Mouse (Mus musculus): ENCODE data around the gene Unc5cl. TPM values are rescaled to one million over a fixed set of nuclear protein-coding genes. Genes with fewer than 3 reads are reported as not detected.

Gene Unc5cl
- polyA plus RNA-seq, 1 experiment from 2014 or later = 0.68 TPM

- Histone ChIP-seq H3K4me2 (ENCODE audit: low read depth, low read length) (no peak overlapping the region), H3K9ac (replicated peaks) (no peak overlapping the region), H3K27ac (ENCODE audit: low read depth) (no peak overlapping the region), H3K4me3 (ENCODE audit: low read depth, low read length) (no peak overlapping the region), H3K9me3 (ENCODE audit: low read length) (peaks cover 5% of the 10 kb centered on the region), H3K4me1 (ENCODE audit: insufficient read depth) (no peaks in the 10 kb centered on the region), H3K36me3 (replicated peaks; ENCODE audit: insufficient read depth, low read length) (no peaks in the 10 kb centered on the region), H3K27me3 (ENCODE audit: insufficient read depth, low read length) (no peaks in the 10 kb centered on the region)
- WGBS (ENCODE audit: insufficient replicate concordance) = 48% methylated on average over 7 of the region's 7 CpGs
- DNase-seq = no peak
- TF ChIP-seq CTCF (IDR thresholded peaks at IDR 0.05; ENCODE audit: low read depth) (no peak), EP300 (IDR thresholded peaks at IDR 0.05; ENCODE audit: low read depth) (no peak)
- ATAC-seq = no peak
These were observed 103.4 kb downstream of the Unc5cl start for GRCm38 (mm10) chr17:48557823-48558715.

- DNase-seq = no peak
These were observed 110.2 kb downstream of the Unc5cl start for GRCm38 (mm10) chr17:48564931-48565330.

GRCm38 (mm10) chr17:48569656-48570055 is 115.0 kb downstream of the Unc5cl start:
- Histone ChIP-seq H3K36me3 (replicated peaks; ENCODE audit: insufficient read depth, low read length) (no peaks in the 10 kb centered on the region), H3K27ac (ENCODE audit: low read depth) (no peak overlapping the region), H3K9me3 (ENCODE audit: low read length) (no peaks in the 10 kb centered on the region), H3K4me1 (ENCODE audit: insufficient read depth) (no peaks in the 10 kb centered on the region), H3K4me2 (ENCODE audit: low read depth, low read length) (no peak overlapping the region), H3K9ac (replicated peaks) (no peak overlapping the region), H3K4me3 (ENCODE audit: low read depth, low read length) (no peak overlapping the region), H3K27me3 (ENCODE audit: insufficient read depth, low read length) (no peaks in the 10 kb centered on the region)
- DNase-seq (no peak), ATAC-seq (no peak)
- TF ChIP-seq EP300 (IDR thresholded peaks at IDR 0.05; ENCODE audit: low read depth) (no peak), CTCF (IDR thresholded peaks at IDR 0.05; ENCODE audit: low read depth) (no peak)
- 68% methylated on average over 4 of the region's 4 CpGs for WGBS (ENCODE audit: insufficient replicate concordance)

More at GRCm38 (mm10) chr17:48564931-48565330, 110.2 kb downstream of the Unc5cl start:
- Histone ChIP-seq H3K4me1 (ENCODE audit: insufficient read depth) (no peaks in the 10 kb centered on the region), H3K4me2 (ENCODE audit: low read depth, low read length) (no peak overlapping the region), H3K4me3 (ENCODE audit: low read depth, low read length) (no peak overlapping the region), H3K27me3 (ENCODE audit: insufficient read depth, low read length) (no peaks in the 10 kb centered on the region), H3K36me3 (replicated peaks; ENCODE audit: insufficient read depth, low read length) (no peaks in the 10 kb centered on the region), H3K9me3 (ENCODE audit: low read length) (no peaks in the 10 kb centered on the region), H3K9ac (replicated peaks) (no peak overlapping the region), H3K27ac (ENCODE audit: low read depth) (no peak overlapping the region)
- WGBS (ENCODE audit: insufficient replicate concordance) = 83% methylated on average over 8 of the region's 8 CpGs
- no peak for ATAC-seq
- TF ChIP-seq EP300 (IDR thresholded peaks at IDR 0.05; ENCODE audit: low read depth) (no peak), CTCF (IDR thresholded peaks at IDR 0.05; ENCODE audit: low read depth) (no peak)

- TF ChIP-seq EP300 (IDR thresholded peaks at IDR 0.05; ENCODE audit: low read depth) (no peak), CTCF (IDR thresholded peaks at IDR 0.05; ENCODE audit: low read depth) (no peak)
- 62% methylated on average over 5 of the region's 5 CpGs for WGBS (ENCODE audit: insufficient replicate concordance)
- Histone ChIP-seq H3K9me3 (ENCODE audit: low read length) (no peaks in the 10 kb centered on the region; the same call in 1 of the 2 replicates), H3K4me1 (ENCODE audit: insufficient read depth) (peaks cover 1% of the 10 kb centered on the region; the same call in 1 of the 2 replicates), H3K9ac (replicated peaks) (no peak overlapping the region), H3K4me2 (ENCODE audit: low read depth, low read length) (no peak overlapping the region), H3K4me3 (ENCODE audit: low read depth, low read length) (no peak overlapping the region), H3K27me3 (ENCODE audit: insufficient read depth, low read length) (no peaks in the 10 kb centered on the region), H3K27ac (ENCODE audit: low read depth) (no peak overlapping the region), H3K36me3 (replicated peaks; ENCODE audit: insufficient read depth, low read length) (no peaks in the 10 kb centered on the region)
- DNase-seq (no peak), ATAC-seq (no peak)
These were observed 126.5 kb downstream of the Unc5cl start for GRCm38 (mm10) chr17:48581153-48581552.

- DNase-seq = no peak
- TF ChIP-seq EP300 (IDR thresholded peaks at IDR 0.05; ENCODE audit: low read depth) (no peak), CTCF (IDR thresholded peaks at IDR 0.05; ENCODE audit: low read depth) (no peak)
- Histone ChIP-seq H3K4me3 (ENCODE audit: low read depth, low read length) (no peak overlapping the region), H3K27me3 (ENCODE audit: insufficient read depth, low read length) (no peaks in the 10 kb centered on the region), H3K27ac (ENCODE audit: low read depth) (no peak overlapping the region), H3K9me3 (ENCODE audit: low read length) (no peaks in the 10 kb centered on the region; the same call in 1 of the 2 replicates), H3K4me2 (ENCODE audit: low read depth, low read length) (0 out of 2 replicates have a peak overlapping the region, but pooled peaks have one; percentile 22), H3K36me3 (replicated peaks; ENCODE audit: insufficient read depth, low read length) (no peaks in the 10 kb centered on the region), H3K4me1 (ENCODE audit: insufficient read depth) (peaks cover 2% of the 10 kb centered on the region; the same call in 1 of the 2 replicates), H3K9ac (replicated peaks) (no peak overlapping the region)
- no peak for ATAC-seq
- WGBS (ENCODE audit: insufficient replicate concordance) = 51% methylated on average over 14 of the region's 14 CpGs
These were observed 127.8 kb downstream of the Unc5cl start for GRCm38 (mm10) chr17:48582486-48582990.

- TF ChIP-seq CTCF (IDR thresholded peaks at IDR 0.05; ENCODE audit: low read depth) = no peak
- Histone ChIP-seq H3K4me3 (ENCODE audit: low read depth, low read length) (no peak overlapping the region), H3K4me1 (ENCODE audit: insufficient read depth) (peaks cover 2% of the 10 kb centered on the region; the same call in 1 of the 2 replicates), H3K27me3 (ENCODE audit: insufficient read depth, low read length) (no peaks in the 10 kb centered on the region), H3K9ac (replicated peaks) (no peak overlapping the region), H3K9me3 (ENCODE audit: low read length) (no peaks in the 10 kb centered on the region), H3K36me3 (replicated peaks; ENCODE audit: insufficient read depth, low read length) (no peaks in the 10 kb centered on the region), H3K27ac (ENCODE audit: low read depth) (no peak overlapping the region), H3K4me2 (ENCODE audit: low read depth, low read length) (no peak overlapping the region)
- 75% methylated on average over 11 of the region's 11 CpGs for WGBS (ENCODE audit: insufficient replicate concordance)
- no peak for DNase-seq
- ATAC-seq = no peak
These were observed 128.7 kb downstream of the Unc5cl start for GRCm38 (mm10) chr17:48583401-48583800.
